Mouse (Mus musculus) large intestine, adult 2 months (tissue): ENCODE results near the gene Gsta4. TPM values are rescaled to one million over a fixed set of nuclear protein-coding genes. Genes with fewer than 3 reads are reported as not detected.
"Not testable (repeated sequence)": the region's sequence is repeated elsewhere in the genome, so short reads cannot be mapped to it uniquely, and the experiment has no call there.

Experiments
- DNase-seq: peaks from one replicate; pipeline ENCODE4 v3.0.0-alpha.2; 2012; ENCODE audit warnings: low read depth, low spot score
- WGBS: fragments of 180-500 bp; shearing (Covaris S2); methylation state at CpG from one replicate; pipeline ENCODE4 v1.1.7; 2018; 5-methylcytosine and 5-hydroxymethylcytosine counted together
- polyA plus RNA-seq: library from polyadenylated mRNA; depleted of rRNA; stranded (reverse); fragments of >200 nt; gene quantifications from 2 replicates; pipeline ENCODE4 v1.2.3, GENCODE M21; 2012; rRNA removed

Gene Gsta4
- polyA plus RNA-seq, 1 experiment: 9.5 TPM

GRCm38 (mm10) chr9:78223221-78223902 is 40.8 kb downstream of the Gsta4 start:
- WGBS: 56% methylated on average over 10 of the region's 10 CpGs
- no peak for DNase-seq

- no peak for DNase-seq
- 24% methylated on average over 2 of the region's 2 CpGs for WGBS
These were observed 41.8 kb downstream of the Gsta4 start for GRCm38 (mm10) chr9:78224418-78224817.

GRCm38 (mm10) chr9:78225304-78225703 is 42.7 kb downstream of the Gsta4 start:
- WGBS: 75% methylated on average over 11 of the region's 11 CpGs
- no peak for DNase-seq

GRCm38 (mm10) chr9:78228122-78228521 is 45.5 kb downstream of the Gsta4 start:
- DNase-seq: no peak
- 88% methylated on average over 2 of the region's 2 CpGs for WGBS

- DNase-seq: not testable (repeated sequence)
- 39% methylated on average over 3 of the region's 3 CpGs for WGBS
These were observed 47.1 kb downstream of the Gsta4 start for GRCm38 (mm10) chr9:78229658-78230057.

- 35% methylated on average over 3 of the region's 3 CpGs for WGBS
- not testable (repeated sequence) for DNase-seq
These were observed 47.9 kb downstream of the Gsta4 start, which contains the start of gene Gsta1 for GRCm38 (mm10) chr9:78230461-78230860. Gene Gsta1 (plus strand): TSS chr9:78230656.

GRCm38 (mm10) chr9:78233121-78233695 is 50.6 kb downstream of the Gsta4 start:
- not testable (repeated sequence) for DNase-seq
- WGBS: no CpG with 5 or more reads among the region's 10 CpGs

GRCm38 (mm10) chr9:78255683-78256470 is 73.3 kb downstream of the Gsta4 start:
- DNase-seq: not testable (repeated sequence)
- WGBS: 64% methylated on average over 4 of the region's 4 CpGs

GRCm38 (mm10) chr9:78256914-78257313 is 74.3 kb downstream of the Gsta4 start, which contains the start of gene Gm3776:
Gene Gm3776 (plus strand): TSS chr9:78257129.
- WGBS: 27% methylated on average over 2 of the region's 3 CpGs

More at GRCm38 (mm10) chr9:78256914-78257313, 74.3 kb downstream of the Gsta4 start, which contains the start of gene Gm3776:
- not testable (repeated sequence) for DNase-seq

Other genes with a start within 250 kb of the Gsta4 start
- not detected in 2 replicates for gene Gcm1, start 130.8 kb upstream of the Gsta4 start, polyA plus RNA-seq
- 75.3 and 86.7 TPM in 2 replicates for gene Fbxo9, start 73.7 kb upstream of the Gsta4 start, polyA plus RNA-seq
- gene Ick, start 73.6 kb upstream of the Gsta4 start, polyA plus RNA-seq: 18.0 and 29.2 TPM in 2 replicates
- 13.2 and 27.3 TPM in 2 replicates for gene Gsta1, start 47.9 kb downstream of the Gsta4 start, polyA plus RNA-seq
- 1.1 and 3.2 TPM in 2 replicates for gene Gm3776, start 74.4 kb downstream of the Gsta4 start, polyA plus RNA-seq
- 0.10 and 0.38 TPM in 2 replicates for gene Gm10639, start 107.1 kb downstream of the Gsta4 start, polyA plus RNA-seq
- gene Omt2a, start 132.0 kb downstream of the Gsta4 start, polyA plus RNA-seq: not detected in 2 replicates
- not detected in 2 replicates for gene Omt2b, start 144.8 kb downstream of the Gsta4 start, polyA plus RNA-seq
- 0.19 TPM in 1 of 2 replicates, not detected in the other for gene Gsta2, start 173.0 kb downstream of the Gsta4 start, polyA plus RNA-seq
- not detected in 2 replicates for gene Dppa5a, start 185.4 kb downstream of the Gsta4 start, polyA plus RNA-seq
- gene Ooep, start 196.0 kb downstream of the Gsta4 start, polyA plus RNA-seq: 0.11 TPM in 1 of 2 replicates, not detected in the other
- gene Ddx43, start 213.0 kb downstream of the Gsta4 start, polyA plus RNA-seq: 0.04 TPM in 1 of 2 replicates, not detected in the other